Mouse (Mus musculus): ENCODE measurements around the gene Dtnb. TPM values are rescaled to one million over a fixed set of nuclear protein-coding genes. Genes with fewer than 3 reads are reported as not detected.
A peak's percentile ranks its signal among the peaks of the same experiment; 100 is the strongest.

Dtnb gene
- total RNA-seq, 2 experiments from 2014 or later: 1.4 to 5.6 TPM

DNA sequence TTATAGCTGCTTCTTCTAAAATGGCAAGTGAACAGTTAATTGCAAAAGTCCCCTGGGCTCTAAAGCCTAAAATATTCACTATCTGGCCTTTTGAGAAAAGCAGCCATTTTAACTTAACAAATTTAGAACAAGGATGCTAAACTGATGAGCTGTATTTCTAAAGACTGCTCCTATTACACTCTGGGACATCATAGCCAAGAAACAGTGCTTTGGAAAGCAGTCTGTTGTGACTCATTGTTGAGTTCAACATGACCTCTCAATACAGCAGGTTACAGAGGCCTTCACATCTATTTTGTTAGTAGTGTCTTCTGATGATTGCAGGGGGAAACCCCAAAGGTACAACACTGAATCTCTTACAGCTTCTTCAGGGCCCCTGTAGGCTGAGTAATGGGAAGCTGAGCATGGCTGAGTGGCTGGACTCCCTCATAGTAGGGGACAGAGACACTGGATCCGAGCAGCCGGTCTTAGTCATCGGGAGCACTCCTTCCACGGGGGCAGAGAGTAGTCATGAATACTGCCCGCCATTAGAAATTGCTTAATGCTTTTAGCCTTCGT lies 157.4 kb downstream of the Dtnb start:
- DNase-seq (ENCODE audit: low spot score): no peak

DNA sequence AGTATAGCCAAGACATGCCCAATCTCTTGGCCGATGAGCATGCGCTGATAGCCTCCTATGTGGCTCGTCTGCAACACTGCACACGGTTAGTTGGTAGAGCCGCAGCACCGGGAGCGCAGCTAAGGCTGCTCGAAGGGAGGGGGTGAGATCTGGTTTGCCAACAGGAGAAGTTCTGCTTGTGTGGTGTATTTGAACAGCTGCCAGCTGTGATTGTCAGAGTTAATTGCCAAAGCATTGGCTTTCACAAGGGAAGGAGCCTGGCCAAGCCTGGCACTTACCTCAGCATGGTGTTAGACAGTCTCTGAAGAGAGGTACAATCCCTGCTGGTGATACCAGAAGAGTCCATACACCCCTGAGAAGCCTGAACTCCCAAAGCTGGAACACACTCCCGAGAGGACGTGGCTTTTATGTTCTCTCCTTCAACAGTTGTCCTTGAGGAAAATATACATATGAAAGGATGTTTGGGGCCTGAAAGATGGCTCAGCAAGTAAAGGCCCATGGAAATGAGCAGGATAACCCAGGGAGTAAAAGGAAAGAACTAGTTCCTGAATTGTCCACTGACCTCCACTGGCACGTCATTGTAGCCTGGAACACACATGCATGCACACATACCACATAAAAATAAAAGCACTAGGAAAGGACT lies 160.6 kb downstream of the Dtnb start:
- no peak for DNase-seq (ENCODE audit: low spot score)

DNA sequence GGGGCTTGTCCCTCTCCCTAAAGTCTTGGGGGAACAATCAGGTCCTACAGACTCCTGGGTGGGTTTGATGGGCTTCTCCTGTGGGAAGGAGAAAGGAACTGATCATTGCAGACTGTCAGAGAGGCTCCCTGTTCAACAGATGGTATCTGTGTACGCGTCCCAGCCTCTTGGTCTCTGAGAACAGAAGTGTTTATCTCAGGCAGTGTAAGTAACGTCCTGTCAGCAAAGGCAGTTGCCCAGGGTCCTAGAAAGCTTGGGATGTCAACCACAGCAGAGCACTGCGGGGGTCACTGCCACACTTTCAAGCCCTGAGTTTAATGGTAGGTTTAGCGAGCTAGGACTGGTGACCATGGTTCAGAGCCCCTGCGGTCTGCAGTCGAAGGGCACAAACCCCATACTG lies 161.1 kb downstream of the Dtnb start:
- no peak for DNase-seq (ENCODE audit: low spot score)

DNA sequence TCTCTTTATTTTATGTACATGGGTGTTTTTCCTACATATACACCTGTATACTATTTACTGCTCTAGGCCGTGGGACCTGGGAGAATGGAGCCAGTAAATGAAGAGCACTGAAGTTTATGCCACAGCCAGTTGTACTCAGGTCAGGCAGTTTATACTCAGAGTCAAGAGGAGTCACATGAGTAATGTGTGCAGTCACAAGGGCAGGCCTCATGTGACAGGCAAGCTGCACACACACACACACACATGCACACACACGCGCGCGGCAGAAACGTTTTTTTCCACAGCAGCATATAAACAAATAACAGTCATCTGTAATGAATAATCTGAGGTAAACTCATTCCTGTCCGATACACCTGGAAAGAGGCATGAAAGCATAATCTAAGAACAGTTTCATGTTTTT lies 164.8 kb downstream of the Dtnb start:
- DNase-seq (ENCODE audit: low spot score): no peak

DNA sequence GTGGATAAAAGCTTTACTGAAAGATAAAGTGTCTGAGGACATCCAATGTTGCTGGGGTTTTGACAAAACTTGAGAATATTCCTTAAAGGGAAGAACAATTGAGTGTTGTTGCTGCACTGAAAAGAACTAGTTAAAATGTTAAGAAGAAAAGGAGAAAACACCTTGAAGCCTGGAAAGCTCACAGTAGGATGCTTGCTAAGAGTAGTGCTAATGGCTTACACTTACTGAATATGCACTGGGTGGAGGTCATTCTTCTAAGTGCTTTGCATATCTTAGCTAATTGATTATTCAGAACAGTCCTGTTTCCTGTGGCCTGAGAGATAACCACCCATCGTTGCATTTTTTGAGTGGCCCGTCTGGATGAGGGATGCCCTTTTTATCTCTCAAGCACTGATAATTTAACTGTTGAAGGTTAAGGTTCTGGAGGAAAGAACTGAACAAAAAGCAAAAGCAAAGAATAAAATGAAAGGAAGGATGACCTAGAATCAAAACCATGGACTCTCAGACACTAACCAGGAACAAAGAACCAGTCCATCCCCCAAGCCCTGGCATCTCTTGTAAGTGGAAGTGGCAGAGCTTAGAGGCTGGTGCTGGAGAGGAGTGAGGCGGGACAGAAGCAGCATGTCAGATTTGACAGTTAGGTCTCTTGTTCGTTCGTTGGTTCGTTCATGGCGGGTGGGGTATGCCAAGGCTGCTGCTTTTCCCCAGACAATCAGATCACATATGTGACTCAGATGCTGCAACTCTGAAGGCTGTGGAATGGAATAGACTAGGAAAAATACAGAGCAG lies 166.8 kb downstream of the Dtnb start:
- DNase-seq (ENCODE audit: low spot score): no peak

DNA sequence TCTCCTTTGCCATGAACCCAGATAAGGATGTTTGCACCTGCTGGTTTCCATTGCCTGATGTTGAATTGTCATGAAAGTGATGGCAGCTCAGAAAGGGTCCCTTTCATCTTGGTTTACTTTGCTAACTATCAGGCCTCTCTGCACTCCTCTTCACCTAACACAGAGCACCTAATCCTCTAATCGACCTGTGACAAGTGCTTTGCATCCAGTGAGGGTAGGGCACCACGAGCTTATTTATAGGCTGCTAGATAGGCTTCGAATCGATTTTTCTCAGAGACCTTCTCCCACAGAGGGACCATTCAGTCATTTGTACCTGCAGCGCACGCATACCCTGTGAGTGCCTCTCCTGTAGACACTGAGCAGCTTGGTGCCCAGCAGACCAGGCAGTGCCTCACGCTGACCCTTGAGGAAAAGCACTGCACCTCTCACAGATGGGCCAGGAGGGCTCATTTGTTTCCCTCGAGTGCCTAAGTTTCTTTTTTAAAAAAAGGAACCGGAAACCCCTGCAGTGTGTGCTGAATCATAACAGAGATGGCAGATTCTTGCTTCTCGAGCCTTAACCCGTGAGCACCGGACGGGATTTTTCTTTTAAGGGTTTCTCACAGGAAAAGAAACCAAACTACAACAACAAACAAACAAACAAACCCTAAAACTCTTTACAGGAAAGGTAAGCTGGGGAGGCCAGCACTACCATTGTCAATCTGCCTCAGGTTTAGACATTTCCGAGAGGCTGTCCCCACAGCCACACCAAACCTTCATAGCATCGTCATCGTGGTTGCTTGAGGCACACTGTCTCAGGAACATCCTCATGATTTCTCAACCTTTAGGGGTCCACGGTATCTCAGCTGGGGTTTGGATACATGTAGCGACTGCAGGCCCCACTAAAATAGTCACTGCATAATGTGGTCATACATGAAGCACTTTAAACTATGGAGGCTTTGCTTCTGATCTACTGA lies 167.8 kb downstream of the Dtnb start:
- no peak for DNase-seq (ENCODE audit: low spot score)

DNA sequence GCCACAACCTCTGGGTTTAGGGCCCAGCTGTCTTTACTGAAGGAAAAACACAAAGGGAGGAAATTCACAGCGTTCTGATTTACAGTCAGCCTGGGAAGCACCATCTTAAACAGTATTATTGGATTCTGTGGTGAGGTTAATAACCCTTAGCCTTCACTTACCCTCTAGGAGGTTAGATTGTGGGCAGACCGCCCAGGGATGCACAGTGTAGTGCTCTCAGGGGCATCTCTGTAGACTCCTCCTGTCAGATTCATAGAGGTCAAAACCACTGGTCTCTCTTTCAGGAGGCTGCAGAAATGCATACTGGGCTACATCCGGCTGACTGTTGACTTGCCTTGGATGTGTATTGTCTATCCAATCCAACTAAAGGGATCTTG lies 168.5 kb downstream of the Dtnb start:
- no peak for DNase-seq (ENCODE audit: low spot score)

DNA sequence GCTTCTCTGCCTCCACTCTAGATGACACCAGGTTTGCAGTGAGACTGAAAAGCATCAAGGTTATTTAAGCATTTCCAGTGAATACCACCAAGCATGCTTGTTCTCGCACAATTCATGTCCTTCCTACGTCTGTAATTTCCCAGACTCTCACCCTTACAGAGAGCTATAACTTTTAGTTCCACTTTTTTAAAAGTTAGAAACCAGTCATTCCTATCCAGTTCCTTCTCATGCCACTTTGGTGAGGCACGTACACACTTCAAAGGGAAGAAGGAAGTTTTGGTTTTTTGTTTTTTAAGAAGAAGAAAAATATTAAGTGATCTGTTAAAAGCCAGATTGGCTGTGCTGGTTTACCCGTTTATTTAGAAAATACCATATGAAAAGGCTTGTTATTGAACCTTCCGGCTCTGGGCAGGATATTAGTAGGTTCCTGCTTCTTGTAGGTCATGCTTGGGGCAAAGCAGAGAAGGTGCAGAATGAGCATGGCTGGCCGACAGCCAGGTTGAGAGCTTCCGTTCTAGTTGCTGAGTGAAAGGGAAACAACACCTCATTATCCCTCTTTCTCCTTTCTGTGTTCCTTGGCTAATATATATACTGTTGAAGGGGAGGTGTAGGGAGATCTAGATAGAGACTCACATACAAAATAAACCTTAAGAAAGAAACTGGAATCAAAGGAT lies 173.4 kb downstream of the Dtnb start:
- DNase-seq (ENCODE audit: low spot score): no peak

DNA sequence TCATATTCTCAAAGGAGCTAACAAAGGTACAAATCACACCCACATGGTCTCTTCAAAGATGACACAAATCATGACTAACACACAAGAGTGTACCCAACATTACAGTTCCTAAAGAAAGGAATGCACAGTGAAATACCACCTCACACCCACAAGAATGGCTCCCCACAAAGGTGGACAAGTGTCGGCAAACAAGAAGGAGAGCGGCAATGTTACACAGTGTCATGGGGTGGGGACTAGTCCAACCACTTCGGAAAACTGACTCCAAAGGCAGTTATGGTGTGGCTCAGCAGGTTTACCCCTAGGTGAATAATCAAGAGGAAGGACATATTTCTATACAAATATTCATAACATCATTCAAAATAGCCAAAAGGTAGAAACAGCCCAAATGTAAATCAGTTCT lies 174.2 kb downstream of the Dtnb start:
- no peak for DNase-seq (ENCODE audit: low spot score)

DNA sequence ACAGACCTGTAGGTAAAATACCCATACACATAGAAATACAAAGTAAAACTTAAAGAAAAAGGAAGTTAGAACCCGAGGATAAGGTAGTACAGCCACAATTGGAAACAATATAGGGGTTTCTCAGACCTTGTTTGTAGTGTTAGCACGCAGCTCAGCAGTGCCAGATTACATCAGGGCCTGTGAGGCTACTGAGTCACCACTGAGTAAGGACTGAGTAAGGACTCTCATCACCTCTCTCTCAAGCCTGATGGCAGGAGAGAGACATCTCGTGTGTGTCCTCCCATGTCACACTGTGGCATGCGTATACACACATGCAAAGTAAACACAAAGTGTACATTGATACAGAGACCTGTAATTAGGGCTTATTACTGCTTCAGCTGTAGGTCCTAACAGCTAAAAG lies 175.4 kb downstream of the Dtnb start:
- DNase-seq (ENCODE audit: low spot score): no peak

DNA sequence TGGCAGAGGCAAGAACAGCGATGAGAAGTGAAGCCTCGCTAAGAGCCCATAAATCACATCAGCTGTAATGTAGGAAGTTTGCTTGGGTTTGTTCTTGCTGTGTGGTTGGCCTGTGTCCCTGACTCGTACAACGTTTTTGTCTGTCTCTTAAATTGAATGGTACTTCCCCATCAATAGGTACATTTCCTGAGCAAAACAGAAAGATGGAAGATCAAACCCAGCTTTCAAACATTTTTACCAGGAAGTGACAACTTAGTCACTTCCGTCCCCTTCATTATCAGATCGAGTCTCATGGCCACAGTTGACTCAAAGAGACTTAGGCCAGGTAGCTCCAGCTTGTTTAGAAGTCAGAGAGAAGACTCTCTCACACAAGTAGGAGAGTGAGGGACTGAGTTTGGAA lies 183.3 kb downstream of the Dtnb start:
- DNase-seq (ENCODE audit: low spot score): no peak

DNA sequence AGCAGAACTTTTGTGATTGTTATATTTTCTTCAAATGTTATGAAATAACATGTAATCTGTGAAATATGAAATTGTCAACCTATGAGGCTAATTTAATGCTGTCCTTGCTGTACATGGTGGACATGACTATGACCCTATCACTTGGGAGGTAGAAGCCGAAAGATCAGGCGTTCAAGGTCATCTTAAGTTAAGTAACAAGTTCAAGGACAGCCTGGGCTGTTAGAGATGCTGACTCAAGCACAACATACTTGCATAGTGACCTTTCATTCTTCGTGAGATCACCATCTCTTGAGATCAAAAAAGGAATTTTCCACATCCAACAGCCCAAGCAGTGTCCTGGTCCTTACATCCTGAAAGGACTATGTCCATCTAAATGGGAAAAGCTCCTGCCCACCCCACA lies 184.0 kb downstream of the Dtnb start:
- no peak for DNase-seq (ENCODE audit: low spot score)

DNA sequence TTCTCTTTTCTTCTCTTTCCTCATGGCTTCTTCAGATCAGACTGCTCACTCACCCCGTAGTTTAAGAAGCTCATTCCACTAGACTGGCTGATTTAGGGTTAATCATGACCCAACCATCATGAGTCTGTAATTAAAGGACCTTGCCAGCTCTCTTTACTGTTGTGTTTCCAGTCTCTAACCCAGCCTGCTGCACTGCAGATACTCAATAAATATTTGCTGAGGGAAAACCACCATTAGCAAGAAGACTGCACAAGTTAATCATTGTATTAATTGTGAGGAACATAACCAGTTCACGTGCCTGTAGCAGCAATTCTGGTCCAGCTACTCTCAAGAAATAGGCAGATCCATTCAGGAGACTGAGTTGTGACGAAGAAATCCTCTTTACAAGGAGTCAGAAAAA lies 185.9 kb downstream of the Dtnb start:
- no peak for DNase-seq (ENCODE audit: low spot score)

DNA sequence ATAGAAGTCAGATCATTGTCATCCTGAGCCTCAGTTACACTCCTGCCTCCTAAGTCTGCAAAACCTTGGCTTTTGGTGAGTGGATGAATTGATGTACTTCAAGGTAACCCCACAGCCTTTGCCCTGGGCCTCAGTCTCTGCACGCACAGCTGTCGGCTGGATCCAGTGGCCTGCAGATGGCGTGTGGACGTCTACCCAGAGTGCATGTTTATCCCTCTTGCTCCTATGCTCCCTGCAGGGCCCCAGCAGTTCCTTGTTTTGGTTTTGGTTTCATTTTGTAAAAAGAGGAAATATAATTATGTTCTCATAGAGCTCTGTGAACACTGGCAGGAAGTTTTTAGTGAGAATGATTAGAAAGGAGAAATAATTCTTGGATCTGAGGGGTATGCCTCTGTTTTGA lies 187.2 kb downstream of the Dtnb start:
- peak; percentile 39 for DNase-seq (ENCODE audit: low spot score)

DNA sequence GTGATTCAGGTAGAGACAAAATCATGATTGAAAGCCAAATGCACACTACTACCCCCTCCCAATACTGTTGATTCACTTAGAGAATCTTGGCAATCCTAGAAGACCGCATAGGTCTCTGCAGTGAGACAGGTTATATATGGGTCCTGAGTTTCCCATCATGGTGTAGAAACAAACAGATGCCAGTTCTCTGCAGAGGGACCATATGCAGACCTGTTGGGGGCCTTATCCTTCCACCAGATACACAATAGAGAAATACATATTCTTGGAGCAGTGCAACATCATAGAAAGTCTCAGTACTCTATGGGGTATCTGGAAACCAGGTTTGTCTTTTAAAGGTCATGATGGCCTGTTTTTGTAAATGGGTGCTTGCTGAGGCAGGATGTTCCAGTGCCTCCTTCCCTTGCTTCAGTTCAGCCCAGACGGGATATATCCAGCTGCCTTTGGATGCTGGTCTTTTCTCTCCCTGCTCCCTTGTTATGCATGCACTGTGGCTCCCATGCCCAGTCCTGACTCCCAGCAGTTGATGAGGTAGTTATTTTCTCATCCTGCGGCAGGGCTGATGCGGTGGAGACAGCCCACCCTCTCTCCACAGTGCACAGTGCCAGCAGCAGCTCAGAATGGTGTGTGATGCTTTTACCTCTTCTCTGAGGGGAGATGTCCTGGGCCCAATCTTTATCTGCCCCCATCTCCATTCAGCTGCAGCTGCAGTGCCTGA lies 188.9 kb downstream of the Dtnb start:
- DNase-seq (ENCODE audit: low spot score): no peak

DNA sequence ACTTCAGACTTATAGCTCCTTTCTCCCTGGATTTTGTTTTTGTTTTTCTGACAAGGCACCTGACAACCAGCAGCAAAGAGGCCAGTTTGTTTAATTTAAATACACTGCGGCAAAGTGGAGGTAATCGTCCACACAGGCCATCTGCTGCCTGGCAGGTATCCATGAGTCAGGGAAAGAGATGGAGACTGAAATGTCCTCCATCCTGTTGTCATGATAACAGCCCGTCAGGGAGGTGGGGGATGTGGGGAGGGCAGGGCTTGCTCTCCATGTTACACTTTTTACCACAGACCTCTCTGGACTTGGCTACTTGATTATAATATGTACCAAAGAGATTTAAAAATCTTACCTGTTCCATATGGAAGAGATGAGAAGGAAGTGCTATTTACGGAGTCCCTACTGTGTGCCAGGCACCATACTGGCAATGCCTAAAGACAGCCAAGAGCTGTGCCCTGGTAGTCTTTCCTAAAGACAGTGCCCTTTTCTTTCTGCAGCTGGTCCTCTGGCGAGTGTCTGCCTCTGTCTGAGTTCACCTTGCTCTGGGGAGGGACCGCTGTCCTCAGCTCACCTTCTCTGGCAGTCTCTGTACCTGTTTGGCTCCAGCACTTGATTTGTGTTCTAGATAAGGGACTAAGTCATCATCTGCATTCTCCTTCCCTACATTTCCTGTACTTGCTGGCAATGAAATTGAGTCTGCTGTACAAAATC lies 189.6 kb downstream of the Dtnb start:
- no peak for DNase-seq (ENCODE audit: low spot score)

DNA sequence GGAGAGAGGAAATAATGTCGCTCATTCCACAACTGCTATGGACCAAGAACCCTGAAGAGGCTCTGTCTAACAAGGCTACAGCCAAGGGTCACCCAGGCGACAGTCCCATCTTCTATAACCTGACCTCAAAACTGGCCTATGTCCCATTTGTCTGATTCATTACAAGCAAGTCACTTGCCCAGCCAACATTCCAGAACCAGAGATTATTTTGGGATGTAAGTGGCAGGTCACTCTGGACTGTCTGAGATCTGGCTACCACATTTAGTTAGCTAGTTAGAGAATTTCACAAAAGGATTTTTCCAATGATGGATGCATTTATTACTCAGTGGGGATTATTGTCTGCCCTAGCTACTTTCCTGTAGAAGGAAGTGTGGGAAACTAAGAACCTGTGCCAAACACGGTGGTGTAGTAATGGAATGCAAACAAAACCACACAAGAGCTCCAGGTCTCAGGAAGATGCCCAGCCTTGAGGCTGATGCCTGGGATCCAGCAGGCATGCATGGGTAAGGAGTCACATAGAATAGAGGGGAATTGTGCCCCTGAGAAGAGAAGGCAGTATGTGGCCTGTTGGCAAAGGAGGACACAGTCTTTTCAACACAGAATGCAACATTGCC lies 192.1 kb downstream of the Dtnb start:
- DNase-seq (ENCODE audit: low spot score): peak; percentile 79

DNA sequence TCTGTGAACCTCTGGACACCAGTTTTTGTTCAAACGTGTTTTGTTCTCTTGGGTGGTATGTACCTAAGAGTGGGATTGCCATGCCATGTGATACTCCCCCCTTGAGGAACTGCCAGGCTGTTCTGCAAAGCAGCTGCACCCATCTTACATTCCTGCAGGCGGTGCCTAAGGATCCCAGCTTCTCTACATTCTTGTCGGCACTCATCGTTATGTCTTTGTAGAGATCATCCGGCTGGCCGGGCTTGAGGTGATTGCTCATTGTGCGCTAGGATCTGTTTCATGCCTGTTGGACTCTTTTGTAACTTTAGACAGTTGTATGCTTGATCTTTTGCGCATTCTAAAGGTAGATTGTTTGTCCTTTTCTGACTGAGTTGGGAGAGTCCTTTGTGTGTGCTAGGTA lies 195.2 kb downstream of the Dtnb start:
- no peak for DNase-seq (ENCODE audit: low spot score)

DNA sequence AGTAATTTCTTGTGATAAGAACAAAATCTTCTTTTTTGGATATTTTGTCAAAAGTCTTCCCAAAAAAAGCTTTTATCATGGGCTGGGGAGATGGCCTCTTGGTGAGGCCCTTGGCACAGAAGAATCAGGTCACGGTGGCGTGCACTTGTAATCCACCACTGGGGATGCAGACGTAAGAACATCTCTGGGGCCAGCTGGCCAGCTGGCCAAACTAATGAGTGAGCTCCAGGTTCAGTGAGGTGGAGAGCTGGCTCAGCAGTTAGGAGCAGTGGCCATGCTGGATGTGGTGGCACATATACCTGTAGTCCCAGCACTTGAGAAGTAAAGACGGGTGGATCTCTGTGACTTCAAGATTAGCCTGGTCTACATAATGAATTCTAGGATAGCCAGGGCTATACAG lies 196.2 kb downstream of the Dtnb start:
- peak; percentile 34 for DNase-seq (ENCODE audit: low spot score)

DNA sequence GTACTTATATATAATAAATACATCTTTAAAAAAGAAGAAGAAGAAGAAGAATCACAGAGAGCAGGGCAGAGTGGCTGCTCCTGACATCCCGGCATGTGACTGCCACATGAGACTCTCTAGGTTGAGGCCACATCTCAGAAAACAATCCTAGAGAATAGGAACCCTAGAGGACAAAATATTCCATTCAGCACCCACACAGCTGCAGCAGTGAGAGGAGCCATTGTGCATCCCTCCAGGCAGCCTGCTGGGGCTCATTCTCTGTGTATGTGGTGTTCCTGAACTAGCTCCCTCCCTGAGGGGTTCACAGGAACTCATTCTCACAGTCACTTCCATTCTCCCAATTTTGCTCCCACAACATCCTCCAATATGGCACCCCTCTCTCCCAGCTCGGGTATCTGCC lies 198.4 kb downstream of the Dtnb start:
- no peak for DNase-seq (ENCODE audit: low spot score)
